Mouse (Mus musculus): ENCODE results near the gene Fbxw8. TPM values are rescaled to one million over a fixed set of nuclear protein-coding genes. Genes with fewer than 3 reads are reported as not detected.

Gene Fbxw8
- polyA plus RNA-seq, 2 experiments: 6.2 to 10.8 TPM

DNA sequence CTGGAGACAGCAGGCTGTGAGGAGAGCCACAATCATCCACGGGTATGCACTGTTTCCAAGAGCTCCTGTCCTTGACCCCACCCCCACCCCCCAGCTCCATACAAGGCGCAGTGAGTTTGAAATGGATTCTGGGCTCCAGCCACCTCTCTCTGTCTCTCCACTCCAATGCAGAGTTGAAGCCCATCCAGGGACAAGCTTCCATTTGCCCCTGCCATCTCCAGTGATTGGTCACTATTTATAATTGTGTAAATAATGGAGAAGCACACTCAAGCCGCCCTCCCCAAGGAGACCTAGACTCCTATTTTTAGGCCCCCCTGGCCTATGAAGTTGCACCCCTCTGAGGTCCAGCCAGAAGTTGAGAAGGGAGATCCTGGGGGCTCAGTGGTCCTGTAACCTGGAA lies 132.2 kb downstream of the Fbxw8 start:
- H3K4me2 ChIP-seq (ENCODE audit: low read depth): no peak overlapping the region
- WGBS (ENCODE audit: insufficient replicate concordance): 58% methylated on average over 3 of the region's 3 CpGs
- ATAC-seq (ENCODE audit: insufficient read depth) (no peak), DNase-seq (ENCODE audit: low read depth in 3 of 3, low spot score in 3 of 3) (no peak)
- H3K4me1 ChIP-seq (replicated peaks; ENCODE audit: control insufficient read depth in 2 of 2, insufficient read depth in 2 of 2, low read length in 1 of 2): no peaks in the 10 kb centered on the region
- H3K36me3 ChIP-seq (replicated peaks; ENCODE audit: control insufficient read depth, insufficient read depth, low read depth): no peaks in the 10 kb centered on the region
- H3K27ac ChIP-seq: no peak overlapping the region
- no peaks in the 10 kb centered on the region for H3K9me3 ChIP-seq (ENCODE audit: control insufficient read depth, low read length)
- no peak overlapping the region for H3K9ac ChIP-seq (replicated peaks)
- TF ChIP-seq EP300 (IDR thresholded peaks at IDR 0.05; ENCODE audit: low read depth) (no peak), CTCF (IDR thresholded peaks at IDR 0.05; ENCODE audit: low read depth) (no peak)
- no peak overlapping the region for H3K4me3 ChIP-seq (ENCODE audit: insufficient read depth in 1 of 2, low read depth in 2 of 2, low read length in 2 of 2)
- peaks cover 26% of the 10 kb centered on the region for H3K27me3 ChIP-seq (ENCODE audit: control insufficient read depth, insufficient read depth, low read length)

DNA sequence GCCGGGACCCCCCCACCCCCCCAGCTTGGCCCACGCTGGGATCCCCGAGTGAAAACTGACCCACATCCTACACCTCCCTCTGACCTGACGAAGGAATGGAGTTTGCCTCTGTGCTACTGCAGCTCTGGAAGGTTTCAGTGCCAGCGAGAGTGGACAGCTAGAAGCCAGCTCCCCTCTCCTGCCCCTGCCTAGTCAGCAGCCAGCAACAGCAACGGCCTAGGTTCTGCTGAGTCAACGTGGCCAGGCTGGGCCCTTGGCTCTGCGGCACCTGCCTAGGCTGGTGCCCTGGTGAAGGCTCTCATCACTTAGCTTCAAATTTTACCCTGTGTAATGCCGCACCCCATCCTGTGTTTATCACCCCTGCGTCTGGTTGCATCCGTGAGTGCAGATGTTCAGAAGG lies 135.4 kb downstream of the Fbxw8 start:
- Histone ChIP-seq H3K27me3 (ENCODE audit: control insufficient read depth, insufficient read depth, low read length) (no peaks in the 10 kb centered on the region; the same call in 1 of the 2 replicates), H3K9ac (replicated peaks) (no peak overlapping the region), H3K36me3 (replicated peaks; ENCODE audit: control insufficient read depth, insufficient read depth, low read depth) (no peaks in the 10 kb centered on the region), H3K4me2 (ENCODE audit: low read depth) (no peak overlapping the region), H3K4me1 (replicated peaks; ENCODE audit: control insufficient read depth in 2 of 2, insufficient read depth in 2 of 2, low read length in 1 of 2) (no peaks in the 10 kb centered on the region), H3K4me3 (ENCODE audit: insufficient read depth in 1 of 2, low read depth in 2 of 2, low read length in 2 of 2) (no peak overlapping the region), H3K27ac (no peak overlapping the region), H3K9me3 (ENCODE audit: control insufficient read depth, low read length) (no peaks in the 10 kb centered on the region)
- DNase-seq (ENCODE audit: low read depth in 3 of 3, low spot score in 3 of 3): no peak
- 50% methylated on average over 11 of the region's 11 CpGs for WGBS (ENCODE audit: insufficient replicate concordance)
- TF ChIP-seq CTCF (IDR thresholded peaks at IDR 0.05; ENCODE audit: low read depth): no peak
- no peak for TF ChIP-seq EP300 (IDR thresholded peaks at IDR 0.05; ENCODE audit: low read depth)
- ATAC-seq (ENCODE audit: insufficient read depth): no peak

GRCm38 (mm10) chr5:118017527-118017926 lies 137.7 kb downstream of the Fbxw8 start:
- Histone ChIP-seq H3K4me3 (ENCODE audit: insufficient read depth in 1 of 2, low read depth in 2 of 2, low read length in 2 of 2) (no peak overlapping the region), H3K4me2 (ENCODE audit: low read depth) (no peak overlapping the region), H3K4me1 (replicated peaks; ENCODE audit: control insufficient read depth in 2 of 2, insufficient read depth in 2 of 2, low read length in 1 of 2) (no peaks in the 10 kb centered on the region), H3K27me3 (ENCODE audit: control insufficient read depth, insufficient read depth, low read length) (no peaks in the 10 kb centered on the region; the same call in 1 of the 2 replicates), H3K27ac (no peak overlapping the region), H3K36me3 (replicated peaks; ENCODE audit: control insufficient read depth, insufficient read depth, low read depth) (no peaks in the 10 kb centered on the region), H3K9me3 (ENCODE audit: control insufficient read depth, low read length) (no peaks in the 10 kb centered on the region), H3K9ac (replicated peaks) (no peak overlapping the region)
- ATAC-seq (ENCODE audit: insufficient read depth) (no peak), DNase-seq (ENCODE audit: low read depth in 3 of 3, low spot score in 3 of 3) (no peak)
- WGBS (ENCODE audit: insufficient replicate concordance): 50% methylated on average over 5 of the region's 5 CpGs
- TF ChIP-seq CTCF (IDR thresholded peaks at IDR 0.05; ENCODE audit: low read depth) (no peak), EP300 (IDR thresholded peaks at IDR 0.05; ENCODE audit: low read depth) (no peak)

DNA sequence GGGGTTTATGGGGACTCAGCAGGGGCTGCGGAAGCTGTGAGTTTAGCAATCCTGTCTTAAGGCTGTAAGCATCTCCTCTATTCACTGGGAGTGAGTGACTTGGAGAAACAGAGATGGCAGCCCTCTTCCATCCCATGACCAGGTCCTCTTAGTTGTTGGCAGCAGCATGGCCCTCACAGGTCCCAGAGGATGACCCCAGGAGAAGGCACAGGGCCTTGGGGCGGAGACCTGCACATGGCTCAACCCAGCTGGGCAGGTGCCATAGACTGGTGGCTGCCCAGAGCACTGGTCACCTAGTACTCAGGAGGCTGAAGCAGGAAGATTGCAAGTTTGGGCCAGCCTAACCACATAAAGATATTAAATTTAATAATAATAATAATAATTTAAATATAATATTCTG lies 139.6 kb downstream of the Fbxw8 start:
- Histone ChIP-seq H3K36me3 (replicated peaks; ENCODE audit: control insufficient read depth, insufficient read depth, low read depth) (no peaks in the 10 kb centered on the region), H3K9ac (replicated peaks) (no peak overlapping the region), H3K27ac (no peak overlapping the region), H3K4me1 (replicated peaks; ENCODE audit: control insufficient read depth in 2 of 2, insufficient read depth in 2 of 2, low read length in 1 of 2) (no peaks in the 10 kb centered on the region), H3K4me2 (ENCODE audit: low read depth) (no peak overlapping the region), H3K9me3 (ENCODE audit: control insufficient read depth, low read length) (no peaks in the 10 kb centered on the region), H3K4me3 (ENCODE audit: insufficient read depth in 1 of 2, low read depth in 2 of 2, low read length in 2 of 2) (no peak overlapping the region), H3K27me3 (ENCODE audit: control insufficient read depth, insufficient read depth, low read length) (no peaks in the 10 kb centered on the region; the same call in 1 of the 2 replicates)
- ATAC-seq (ENCODE audit: insufficient read depth) (no peak), DNase-seq (ENCODE audit: low read depth in 3 of 3, low spot score in 3 of 3) (no peak)
- WGBS (ENCODE audit: insufficient replicate concordance): 79% methylated on average over 2 of the region's 2 CpGs
- no peak for TF ChIP-seq EP300 (IDR thresholded peaks at IDR 0.05; ENCODE audit: low read depth)
- no peak for TF ChIP-seq CTCF (IDR thresholded peaks at IDR 0.05; ENCODE audit: low read depth)

DNA sequence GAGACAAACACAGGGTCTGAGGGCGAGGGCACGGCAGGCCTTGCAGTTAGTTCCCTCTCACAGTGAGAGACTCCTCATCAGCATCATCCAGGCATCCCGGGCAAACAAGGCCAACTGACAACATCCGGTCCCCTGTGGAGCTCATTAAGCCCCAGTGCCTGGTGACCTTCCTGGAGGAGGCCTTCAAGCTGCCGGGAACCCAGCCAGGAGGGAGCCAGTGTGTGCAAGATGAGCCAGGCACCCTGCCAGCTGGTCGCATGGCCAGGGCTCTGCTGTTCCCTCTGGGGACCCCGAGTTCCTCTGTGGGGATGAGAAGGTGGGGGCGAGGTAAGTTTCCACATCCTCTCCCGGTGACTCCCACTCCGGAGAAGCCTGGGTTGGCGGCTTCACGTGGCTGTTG lies 140.2 kb downstream of the Fbxw8 start:
- Histone ChIP-seq H3K27me3 (ENCODE audit: control insufficient read depth, insufficient read depth, low read length) (no peaks in the 10 kb centered on the region; the same call in 1 of the 2 replicates), H3K9ac (replicated peaks) (no peak overlapping the region), H3K36me3 (replicated peaks; ENCODE audit: control insufficient read depth, insufficient read depth, low read depth) (no peaks in the 10 kb centered on the region), H3K4me3 (ENCODE audit: insufficient read depth in 1 of 2, low read depth in 2 of 2, low read length in 2 of 2) (no peak overlapping the region), H3K27ac (no peak overlapping the region), H3K4me1 (replicated peaks; ENCODE audit: control insufficient read depth in 2 of 2, insufficient read depth in 2 of 2, low read length in 1 of 2) (no peaks in the 10 kb centered on the region), H3K4me2 (ENCODE audit: low read depth) (no peak overlapping the region), H3K9me3 (ENCODE audit: control insufficient read depth, low read length) (no peaks in the 10 kb centered on the region)
- TF ChIP-seq CTCF (IDR thresholded peaks at IDR 0.05; ENCODE audit: low read depth) (no peak), EP300 (IDR thresholded peaks at IDR 0.05; ENCODE audit: low read depth) (no peak)
- 27% methylated on average over 12 of the region's 12 CpGs for WGBS (ENCODE audit: insufficient replicate concordance)
- no peak for ATAC-seq (ENCODE audit: insufficient read depth)
- no peak for DNase-seq (ENCODE audit: low read depth in 3 of 3, low spot score in 3 of 3)

Other genes with a start within 250 kb of the Fbxw8 start
- 10.0 and 10.6 TPM in 2 replicates for gene Fbxo21, start 178.7 kb downstream of the Fbxw8 start, polyA plus RNA-seq (2012; rRNA removed)
- 9.5 and 10.3 TPM in 2 replicates for gene Fbxo21, start 178.7 kb downstream of the Fbxw8 start, polyA plus RNA-seq (2014; fragmentation: Nextera tagmentation; extraction: Ambion mirVana)
- gene Tesc, start 127.7 kb downstream of the Fbxw8 start, polyA plus RNA-seq (2012; rRNA removed): 0.58 and 0.73 TPM in 2 replicates
- 0.77 and 1.2 TPM in 2 replicates for gene Tesc, start 127.7 kb downstream of the Fbxw8 start, polyA plus RNA-seq (2014; fragmentation: Nextera tagmentation; extraction: Ambion mirVana)
- gene Hrk, start 9.2 kb upstream of the Fbxw8 start, polyA plus RNA-seq (2012; rRNA removed): 0.01 and 0.02 TPM in 2 replicates
- gene Hrk, start 9.2 kb upstream of the Fbxw8 start, polyA plus RNA-seq (2014; fragmentation: Nextera tagmentation; extraction: Ambion mirVana): not detected in 2 replicates
- 0.78 and 1.1 TPM in 2 replicates for gene Rnft2, start 89.7 kb upstream of the Fbxw8 start, polyA plus RNA-seq (2012; rRNA removed)
- 0.04 and 0.18 TPM in 2 replicates for gene Rnft2, start 89.7 kb upstream of the Fbxw8 start, polyA plus RNA-seq (2014; fragmentation: Nextera tagmentation; extraction: Ambion mirVana)
- 1.1 and 1.2 TPM in 2 replicates for gene 2410131K14Rik, start 89.8 kb upstream of the Fbxw8 start, polyA plus RNA-seq (2012; rRNA removed)
- 0.85 and 1.2 TPM in 2 replicates for gene 2410131K14Rik, start 89.8 kb upstream of the Fbxw8 start, polyA plus RNA-seq (2014; fragmentation: Nextera tagmentation; extraction: Ambion mirVana)

Data from liver, embryonic 14.5 days (tissue).